Mouse (Mus musculus): Measurements from ENCODE around the gene Klhl32.
"Not testable (repeated sequence)": the region's sequence is repeated elsewhere in the genome, so short reads cannot be mapped to it uniquely, and the experiment has no call there.

The Klhl32 gene

DNA sequence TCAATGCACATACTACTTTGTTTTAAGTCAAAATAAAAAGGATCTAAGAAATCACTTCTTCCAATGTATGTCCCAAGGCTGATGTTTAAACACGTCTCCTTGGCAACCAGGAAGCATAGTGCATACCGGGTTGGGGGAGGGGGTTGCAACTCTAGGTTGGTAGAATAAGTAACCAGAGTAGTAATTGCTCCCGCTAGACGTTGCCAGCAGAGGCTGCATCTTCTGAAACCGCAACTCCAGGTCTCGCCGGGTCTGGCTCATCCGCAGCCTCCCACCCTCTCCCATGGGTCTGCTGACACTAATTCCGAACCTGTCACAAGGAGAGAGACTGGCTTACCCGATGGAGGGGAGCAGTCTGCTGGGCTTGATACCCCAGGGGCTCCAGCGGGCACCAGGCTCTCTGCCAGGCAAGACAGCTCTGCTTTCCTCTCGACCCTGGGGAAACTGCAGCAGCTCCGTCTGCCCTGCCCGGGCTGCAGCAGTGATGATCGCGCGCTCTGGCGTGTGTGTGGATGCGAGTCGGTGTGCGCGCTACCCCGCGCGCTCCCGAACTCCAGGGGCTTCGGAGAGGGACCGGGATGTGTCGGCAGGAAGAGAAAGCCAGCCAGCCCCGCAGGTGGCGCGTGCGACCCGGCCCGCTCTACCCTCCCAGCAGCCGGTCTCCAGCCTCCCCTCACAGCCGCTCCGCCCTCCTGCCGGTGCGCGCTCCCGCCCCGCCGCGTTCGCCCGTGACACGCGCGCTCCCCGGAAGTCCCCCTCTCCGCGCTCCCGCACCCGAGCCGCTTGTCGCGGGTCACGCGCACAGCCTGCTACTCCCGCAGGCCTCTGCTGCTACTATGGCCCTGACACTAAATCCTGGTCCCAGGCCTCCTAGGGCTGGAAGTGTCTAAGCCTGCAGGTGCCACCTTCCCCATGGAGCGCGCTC lies at the start of gene Klhl32:
TSS of gene Klhl32 (minus strand) at position 724 of the 925 bp plus-strand sequence.
- DNase-seq: peak; percentile 72 to 89

DNA sequence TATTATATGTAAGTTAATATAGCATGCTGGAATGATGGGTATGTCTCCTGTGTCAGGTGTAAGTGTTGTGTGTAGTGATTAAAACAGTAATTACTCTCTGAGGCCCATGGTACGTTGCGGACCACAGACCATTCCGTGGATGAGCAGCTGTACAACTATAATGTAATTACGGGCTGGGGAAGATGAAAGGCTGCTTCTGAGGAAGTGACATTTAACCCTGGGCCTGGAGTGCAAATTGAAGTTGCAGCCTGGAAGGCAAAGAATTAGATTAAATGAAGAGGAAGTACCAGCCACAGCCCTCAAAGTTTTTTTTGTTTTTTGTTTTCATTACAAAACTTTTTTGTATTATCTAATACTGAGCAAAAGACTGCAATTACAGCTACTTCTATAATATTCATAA lies 48.2 kb upstream of the Klhl32 start:
- no peak for DNase-seq

DNA sequence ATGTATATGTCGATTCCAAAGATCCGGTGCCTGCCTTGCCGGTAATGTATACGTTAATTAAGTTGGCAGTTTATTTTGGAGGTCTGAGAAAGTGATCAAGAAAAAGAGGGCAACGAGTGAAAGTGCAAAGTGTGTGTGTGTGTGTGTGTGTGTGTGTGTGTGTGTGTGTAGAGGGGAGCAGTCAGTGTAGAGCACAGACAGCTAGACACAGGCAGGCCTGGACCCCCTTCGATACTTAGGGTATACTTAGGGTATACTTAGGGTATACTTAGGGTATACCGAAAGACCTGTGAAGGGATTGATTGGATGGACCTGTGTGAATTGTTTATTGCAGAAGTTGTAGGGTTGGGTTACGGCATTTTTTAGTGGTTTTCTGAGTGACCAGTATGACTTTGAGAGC lies 47.7 kb upstream of the Klhl32 start:
- DNase-seq: peak in 1 of 2 experiments; percentile 3

DNA sequence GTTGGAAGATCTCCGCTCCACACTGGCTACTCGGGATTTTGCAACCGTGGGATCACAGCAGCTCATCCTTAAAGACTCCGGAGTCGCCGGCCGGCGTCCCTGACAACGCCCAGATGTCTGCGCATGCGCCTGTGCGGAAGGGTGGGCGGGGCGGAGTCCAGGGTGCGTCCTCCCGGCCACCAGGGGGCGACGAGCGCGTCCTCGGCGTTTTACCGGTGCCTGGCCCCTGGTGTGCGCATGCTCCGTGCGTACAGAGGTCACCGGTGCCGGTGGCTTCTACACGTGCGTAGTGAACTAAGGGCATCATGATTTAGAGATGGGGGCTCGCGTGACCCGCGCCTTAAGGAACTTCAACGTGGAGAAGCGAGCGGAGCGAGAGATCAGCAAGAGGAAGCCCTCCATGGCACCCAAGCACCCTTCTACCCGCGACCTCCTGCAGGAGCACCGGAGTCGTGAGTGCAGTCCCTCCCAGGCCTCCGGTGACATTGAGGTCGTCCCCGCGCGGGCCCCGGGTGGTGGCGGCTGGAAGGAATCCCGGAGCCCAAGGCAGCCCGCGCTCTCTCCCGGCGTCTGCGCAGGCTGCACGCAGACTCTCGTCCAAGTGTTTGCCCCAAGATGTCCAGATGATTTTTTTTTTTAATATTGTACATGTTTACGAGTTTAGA lies 47.1 kb upstream of the Klhl32 start, which contains the start of gene Ndufaf4:
TSS of gene Ndufaf4 (plus strand) at position 233 of the 665 bp plus-strand sequence.
- DNase-seq: peak; percentile 97 to 98

DNA sequence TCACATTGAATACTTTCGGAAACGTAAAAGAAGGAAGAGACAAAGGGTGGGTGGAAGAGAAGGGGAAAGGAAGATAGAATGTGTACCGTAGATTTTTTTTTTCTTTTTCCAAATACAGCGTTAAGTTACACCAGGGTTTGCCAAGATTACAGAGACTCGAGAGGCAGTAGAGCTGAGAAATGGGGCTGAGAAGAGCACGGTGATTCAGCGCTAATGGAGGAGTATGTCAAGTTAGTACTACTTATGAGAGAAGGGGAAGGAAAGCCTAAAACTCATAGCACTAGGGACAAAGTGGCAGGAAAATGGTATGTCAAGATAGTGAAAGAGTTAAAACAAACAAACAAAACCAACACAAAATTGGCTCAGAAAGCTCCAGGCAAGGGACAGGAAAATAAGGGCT lies 46.4 kb upstream of the Klhl32 start:
- no peak for DNase-seq

DNA sequence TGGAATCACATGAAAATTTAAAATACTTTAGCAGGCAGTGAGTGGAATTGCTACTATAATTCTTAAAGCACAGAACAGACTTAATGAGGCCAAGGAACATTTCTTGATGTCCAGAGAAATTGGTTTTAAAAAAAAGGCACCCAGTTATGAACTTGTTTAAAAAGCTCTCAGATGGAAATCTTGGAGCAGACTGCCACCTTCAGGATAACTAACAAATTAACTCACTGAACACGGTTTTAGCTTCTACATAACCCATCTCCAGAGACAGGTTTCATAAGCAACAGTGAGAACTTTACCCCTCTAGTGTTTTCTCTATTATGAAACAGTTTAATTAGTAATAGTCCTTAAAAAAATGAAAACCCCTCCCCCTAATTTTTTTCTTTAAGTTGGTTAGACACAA lies 45.9 kb upstream of the Klhl32 start:
- DNase-seq: peak in 1 of 2 experiments; percentile 13

DNA sequence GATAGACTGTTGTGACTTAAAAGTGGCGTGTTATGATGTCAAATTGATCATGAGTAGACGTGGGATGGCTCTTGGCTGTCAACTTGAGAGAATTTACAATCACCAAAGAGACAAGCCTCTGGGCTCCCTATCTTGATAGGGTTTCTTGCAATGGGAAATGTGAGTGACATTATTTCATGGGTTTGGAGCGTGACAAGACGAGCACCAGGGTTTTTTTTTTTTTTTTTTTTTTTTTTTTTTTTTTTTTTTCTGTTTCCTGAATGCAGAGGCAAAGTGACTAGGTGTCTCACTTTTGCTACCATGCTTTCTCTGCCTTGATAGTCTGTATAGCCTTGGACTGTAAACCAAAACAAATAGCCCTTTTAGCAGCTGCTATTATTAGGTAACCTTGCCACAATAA lies 43.7 kb upstream of the Klhl32 start:
- no peak for DNase-seq

DNA sequence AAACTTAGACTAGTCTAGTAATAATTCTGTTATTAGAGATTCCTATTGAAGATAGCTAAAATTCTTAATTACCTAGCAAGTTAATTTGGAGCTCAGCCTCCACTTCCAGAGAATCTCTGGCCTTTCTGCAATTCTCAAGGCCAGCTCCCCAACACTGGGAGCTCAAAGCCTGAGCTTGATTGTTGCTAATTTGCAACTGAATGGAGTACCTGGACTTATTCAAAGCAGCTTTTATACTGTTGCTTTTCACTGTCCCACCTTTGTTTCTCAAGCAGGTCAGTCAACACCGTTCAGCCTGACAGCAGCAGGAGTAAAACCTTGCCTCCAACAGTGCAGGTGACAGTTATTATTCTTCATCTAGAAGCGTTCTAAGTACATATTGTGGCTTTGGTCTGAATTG lies 41.4 kb upstream of the Klhl32 start:
- DNase-seq: not testable (repeated sequence)

DNA sequence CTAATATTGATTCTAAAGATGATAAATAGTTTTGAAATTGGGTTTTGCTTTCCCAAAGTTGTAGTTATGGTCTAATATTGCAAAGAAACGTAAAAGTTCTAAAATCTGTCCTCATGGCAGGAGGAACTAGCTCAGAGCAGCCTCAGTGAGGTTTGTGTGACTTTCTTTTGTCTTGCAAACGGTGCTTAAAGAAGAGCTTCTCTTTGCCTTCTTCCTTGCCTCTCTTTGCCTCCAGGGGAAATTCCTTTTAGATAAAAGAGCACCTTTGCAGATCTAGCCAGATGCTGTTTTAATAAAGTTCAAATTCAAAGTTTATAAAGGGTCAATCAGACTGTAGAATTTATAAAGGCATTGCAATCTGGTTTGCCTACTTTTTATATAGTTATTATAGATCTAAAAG lies 38.5 kb upstream of the Klhl32 start:
- not testable (repeated sequence) for DNase-seq

DNA sequence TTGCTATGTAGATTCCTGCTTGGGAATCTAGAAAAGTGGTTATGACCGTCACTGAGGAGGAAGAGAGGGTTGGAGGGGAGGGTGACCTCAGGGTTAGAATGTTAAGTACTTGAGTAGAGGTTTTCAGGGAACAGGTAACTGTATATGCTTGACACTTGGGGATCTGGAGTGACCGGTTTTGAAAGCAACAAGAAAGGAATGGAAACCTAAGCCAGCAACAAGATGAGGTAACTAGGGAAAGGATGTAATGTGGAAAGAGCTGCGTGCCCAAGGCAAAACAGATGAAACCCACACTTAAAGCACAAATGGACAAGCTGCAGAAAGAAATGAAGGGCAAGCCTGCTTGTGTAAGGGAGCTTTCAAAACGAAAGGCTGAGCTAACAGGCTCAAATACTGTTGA lies 18.3 kb upstream of the Klhl32 start:
- DNase-seq: no peak

DNA sequence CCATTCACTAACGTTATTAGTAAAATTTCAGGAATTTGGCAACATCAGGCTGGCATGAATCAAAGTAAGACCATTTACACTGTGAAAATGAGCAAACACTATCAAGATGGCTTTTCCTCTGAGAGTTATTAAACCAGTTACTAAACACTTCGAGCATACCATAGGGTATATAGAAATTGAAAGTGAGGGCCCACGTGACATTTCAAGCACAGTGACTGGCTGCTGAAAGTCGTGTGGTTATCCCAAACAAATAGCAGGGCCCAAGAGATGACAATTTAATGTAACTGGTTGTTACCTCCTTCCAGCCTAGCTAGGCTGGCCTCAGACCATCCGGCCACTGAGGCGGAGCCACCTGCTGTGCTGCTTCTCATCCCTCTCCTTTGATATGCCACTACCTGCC lies 14.8 kb upstream of the Klhl32 start:
- no peak for DNase-seq

DNA sequence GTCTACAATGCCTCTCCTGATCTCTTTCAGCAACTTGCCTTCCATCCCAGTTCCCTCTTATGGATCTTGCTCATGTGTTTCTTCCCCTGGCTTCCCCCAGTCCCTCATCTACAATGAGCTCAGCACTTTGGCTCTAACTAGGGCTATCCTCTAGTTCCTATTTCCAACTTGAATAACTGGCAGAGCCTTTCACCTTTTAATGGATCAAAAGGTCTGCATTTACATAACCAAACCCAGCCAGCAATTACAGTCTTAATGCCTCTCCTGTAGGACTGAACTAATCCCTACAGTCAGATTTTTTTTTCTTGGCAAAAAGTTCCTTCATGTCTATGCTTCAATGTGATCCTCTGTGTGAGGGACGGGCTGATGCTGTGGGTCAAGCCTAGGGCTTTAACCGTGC lies 3.5 kb downstream of the Klhl32 start:
- DNase-seq: no peak

DNA sequence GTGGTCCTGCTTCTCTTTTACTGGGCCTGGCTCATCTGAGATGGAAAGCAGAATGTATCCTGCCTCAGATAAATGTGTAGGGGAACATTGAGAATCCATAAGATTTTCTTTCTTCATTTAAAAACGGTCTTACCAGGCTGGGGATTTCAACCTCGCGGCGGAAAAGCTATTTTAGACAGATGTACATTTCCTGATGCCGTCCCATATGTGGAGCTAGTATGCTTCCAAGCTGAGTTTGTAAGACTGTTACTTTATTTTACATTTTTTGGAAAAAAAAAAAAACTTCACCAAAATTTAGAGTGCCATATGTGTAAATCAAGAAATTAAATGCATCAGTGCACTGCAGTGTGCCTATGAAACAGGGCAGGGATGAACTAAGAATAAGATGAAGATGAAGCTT lies 5.4 kb downstream of the Klhl32 start:
- no peak for DNase-seq

DNA sequence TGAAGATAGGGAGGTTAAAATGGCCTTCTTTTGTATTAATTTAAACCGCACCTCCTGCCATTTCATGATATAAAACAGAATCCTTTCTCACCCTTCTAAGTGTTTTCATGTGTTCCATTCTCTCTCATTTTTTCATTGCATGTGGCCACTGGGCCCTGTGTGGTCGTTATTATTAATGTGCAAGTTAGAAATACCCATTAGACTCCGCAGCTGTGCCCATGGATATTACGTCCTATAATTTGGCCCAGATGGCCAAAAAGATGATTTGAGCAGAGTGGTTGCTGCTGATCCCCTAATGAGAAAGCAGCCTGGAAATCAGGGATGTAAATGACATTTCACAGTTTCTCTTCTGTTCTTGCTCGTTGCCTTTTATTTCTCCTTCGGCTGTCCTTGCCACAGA lies 12.4 kb downstream of the Klhl32 start:
- DNase-seq: no peak

DNA sequence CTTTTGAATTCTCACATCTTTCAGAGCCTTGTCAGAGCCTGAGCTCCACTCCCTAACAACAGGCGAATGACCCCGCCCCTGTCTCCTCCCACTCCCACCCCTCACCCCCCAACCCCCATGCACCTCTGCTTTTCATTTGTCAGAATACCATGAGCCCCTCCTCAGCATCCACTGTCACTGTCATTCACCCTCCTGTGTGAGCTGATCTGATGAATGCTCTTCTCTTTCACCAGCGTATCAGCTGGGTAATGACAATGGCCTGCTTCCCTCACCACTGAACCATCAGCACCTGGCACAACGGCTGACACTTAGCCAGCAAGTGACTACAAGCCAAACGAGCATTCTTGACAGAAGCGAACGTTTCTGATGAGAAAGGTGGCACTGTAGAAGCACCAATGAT lies 15.4 kb downstream of the Klhl32 start:
- no peak for DNase-seq

DNA sequence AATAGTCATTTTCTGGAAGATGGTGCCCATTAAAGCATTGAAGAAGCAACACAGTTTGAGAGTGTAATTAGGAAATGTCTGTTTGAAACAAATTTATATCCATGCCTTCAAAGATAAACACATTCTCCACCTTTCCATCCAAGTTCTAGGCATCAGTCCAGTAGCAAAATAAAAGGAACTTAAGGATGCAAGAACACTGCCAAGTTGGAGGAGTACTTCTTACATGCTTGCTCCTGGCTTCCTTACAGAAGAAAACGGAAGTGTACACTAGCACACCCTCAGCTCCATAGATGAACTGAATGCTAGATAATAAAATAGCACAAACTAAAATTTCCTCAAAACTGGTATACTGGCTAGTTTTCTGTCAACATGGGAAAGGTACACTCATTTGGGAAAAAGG lies 42.6 kb downstream of the Klhl32 start:
- no peak for DNase-seq

DNA sequence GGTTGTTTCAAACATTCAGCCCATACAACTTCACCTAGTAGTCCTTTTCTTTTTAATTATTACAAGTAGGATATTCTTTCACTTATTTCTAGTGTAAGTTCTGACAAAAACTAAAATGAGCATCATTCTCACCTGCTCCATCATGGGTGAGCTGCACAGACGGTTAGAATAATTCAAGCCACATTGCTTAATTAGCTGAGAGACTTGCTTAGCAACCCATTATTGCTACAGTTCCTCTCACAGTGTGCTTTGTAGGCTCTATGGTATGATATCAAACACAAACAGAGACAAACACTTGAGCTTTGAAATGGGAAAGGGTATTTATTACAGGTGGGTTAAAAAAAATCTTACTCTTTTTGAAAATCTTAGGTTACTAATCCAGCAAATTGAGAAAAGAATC lies 49.0 kb downstream of the Klhl32 start:
- no peak for DNase-seq

DNA sequence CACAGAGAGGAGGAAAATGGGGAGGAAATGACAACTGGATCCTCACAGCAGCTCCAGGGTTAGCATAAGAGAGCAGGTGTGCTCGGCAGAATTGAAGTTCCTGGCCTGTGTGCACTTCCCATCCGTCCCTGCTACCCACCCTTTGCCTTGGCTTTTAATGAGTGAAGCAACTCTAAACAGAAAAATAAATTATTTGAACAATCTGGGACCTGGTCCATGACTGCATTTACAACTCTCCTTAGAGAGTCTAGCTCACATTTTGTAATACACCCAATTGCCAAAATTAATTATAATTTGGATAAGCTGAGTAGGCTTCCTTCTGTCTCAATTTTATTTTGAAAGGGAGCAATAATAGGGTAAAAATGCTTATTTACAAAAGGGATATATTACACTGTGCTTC lies 49.6 kb downstream of the Klhl32 start:
- DNase-seq: no peak

DNA sequence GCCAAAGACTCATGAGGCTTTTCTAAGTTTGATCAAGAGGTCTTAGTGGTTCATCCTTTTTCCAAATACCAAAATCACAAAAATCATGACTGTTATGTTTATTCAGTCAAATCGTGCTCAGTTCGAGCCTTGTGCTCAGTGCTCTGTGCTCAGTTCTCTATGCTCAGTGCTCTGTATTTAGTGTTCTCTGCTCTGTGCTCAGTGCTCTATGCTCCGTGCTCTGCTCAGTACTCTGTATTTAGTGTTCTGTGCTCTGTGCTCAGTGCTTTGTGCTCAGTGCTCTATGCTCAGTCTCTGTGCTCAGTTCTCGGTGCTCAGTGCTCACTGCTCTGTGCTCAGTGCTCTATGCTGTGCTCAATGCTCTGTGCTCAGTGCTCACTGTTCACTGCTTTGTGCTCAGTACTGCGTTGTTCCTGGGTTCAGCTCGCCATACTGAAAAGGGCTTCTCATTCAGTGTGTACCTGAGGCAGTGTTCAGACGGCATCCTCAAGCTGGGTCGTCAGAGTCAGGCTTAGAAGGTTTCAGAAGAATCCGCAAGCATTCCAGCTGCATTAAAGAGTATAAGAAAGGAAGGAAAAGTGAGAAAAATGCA lies 50.5 kb downstream of the Klhl32 start:
- DNase-seq: no peak

DNA sequence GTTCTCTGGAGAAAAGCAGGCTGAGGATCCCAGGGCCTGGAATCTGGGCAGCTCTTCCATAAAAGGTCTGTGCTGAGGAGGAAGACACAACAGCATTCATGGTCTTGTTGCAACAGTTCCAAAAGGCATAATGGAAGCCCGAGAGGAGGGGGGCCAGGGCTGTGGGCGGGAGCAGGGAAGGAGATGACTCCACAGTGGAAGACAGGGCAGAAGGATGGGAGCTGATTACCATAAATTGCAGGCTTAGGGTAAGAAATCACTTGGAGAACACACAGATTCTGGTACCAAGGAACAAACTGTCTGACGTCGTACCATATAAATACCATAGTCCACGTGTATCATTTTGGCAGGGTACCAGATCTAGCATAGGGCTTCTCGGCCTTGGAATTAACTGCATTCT lies 51.9 kb downstream of the Klhl32 start:
- no peak for DNase-seq

DNA sequence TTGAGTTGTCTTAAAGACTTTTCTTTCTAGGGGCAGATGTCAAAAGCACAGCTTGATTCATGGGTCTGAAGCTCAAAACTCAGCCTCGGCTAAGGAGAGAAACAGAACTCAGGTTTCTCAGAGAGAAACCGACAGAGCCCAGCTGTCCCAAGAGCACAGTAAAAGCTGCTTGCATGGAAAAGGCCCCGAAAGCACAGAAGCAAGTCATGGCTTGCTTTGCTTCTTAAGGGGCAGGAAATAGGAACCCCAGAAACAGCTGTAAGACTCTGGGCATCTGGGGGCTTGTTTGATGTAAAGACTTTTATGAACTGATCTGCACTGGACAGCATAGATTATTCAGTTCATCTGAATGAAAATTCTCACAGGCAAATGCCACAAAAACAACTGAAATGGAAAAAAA lies 53.1 kb downstream of the Klhl32 start:
- DNase-seq: no peak

DNA sequence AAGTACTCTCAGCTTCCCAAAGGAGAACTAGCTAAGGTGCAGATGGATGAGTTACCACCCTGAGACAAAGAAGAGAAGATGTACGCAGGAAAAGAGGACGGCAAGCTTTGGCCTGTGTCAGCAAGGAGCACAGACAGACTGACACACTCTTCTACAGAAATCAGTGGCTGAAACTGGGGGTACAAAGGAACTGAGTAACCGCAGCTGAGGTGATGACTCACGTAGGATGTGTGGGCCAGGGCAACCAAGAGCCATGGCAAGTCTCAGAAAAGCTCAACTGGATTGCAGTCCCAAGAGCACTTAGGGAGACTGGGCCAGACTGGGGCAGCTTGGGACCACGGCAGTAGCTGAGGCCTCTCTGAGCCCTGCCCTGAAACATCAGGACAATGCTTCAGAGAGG lies 53.6 kb downstream of the Klhl32 start:
- DNase-seq: no peak

DNA sequence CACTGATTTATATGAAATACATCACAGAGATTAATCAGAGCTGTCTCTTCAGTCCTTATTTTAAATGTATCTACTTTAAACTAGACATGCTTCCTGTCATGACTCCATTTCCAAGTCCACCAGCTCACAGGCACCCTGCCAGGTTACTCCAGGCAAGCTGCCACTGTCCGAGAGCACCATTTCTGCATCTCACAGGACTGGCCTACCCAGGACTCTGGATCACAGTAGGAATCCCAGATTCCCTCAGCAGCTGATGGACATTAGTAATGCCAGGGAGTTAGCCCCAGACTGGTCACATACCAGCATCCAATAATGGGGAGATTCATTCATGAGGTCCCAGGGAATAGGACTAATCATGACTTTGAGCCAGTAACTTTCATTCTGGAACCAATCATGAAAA lies 54.7 kb downstream of the Klhl32 start:
- DNase-seq: peak in 1 of 2 experiments; percentile 14

DNA sequence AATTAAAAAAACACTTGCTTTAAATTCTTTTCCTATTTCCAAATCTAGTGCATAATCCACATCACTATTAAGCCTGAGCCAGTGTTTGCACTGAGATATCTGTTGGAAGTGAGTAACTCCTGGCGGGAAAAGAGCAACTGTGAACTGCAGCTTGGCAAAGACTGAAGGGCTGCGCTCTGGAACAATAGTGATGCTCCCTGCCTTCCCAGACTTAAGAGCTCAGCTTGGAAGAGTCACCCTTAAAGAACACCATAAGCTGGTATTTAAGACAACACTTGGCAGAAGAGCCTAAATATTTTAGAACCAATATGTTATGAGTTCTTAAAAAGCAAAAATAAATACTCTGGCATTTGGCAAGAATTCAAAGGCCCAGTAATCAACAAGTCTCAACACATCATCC lies 55.7 kb downstream of the Klhl32 start:
- DNase-seq: no peak
